Mouse (Mus musculus) ES-CJ7 (cell line): ENCODE data around the gene Olfr187.
"Not testable (repeated sequence)": the region's sequence is repeated elsewhere in the genome, so short reads cannot be mapped to it uniquely, and the experiment has no call there.

ENCODE experiments used
- DNase-seq: peaks from one replicate; pipeline ENCODE4 v3.0.0; 2011; ENCODE audit warnings: low read depth, low spot score

Gene Olfr187

GRCm38 (mm10) chr16:59039710-59040109 is at the start of gene Olfr187:
Olfr187 (minus strand) TSS chr16:59039767.
- DNase-seq = no peak

- DNase-seq = not testable (repeated sequence)
Observed at GRCm38 (mm10) chr16:59081113-59081512, 41.5 kb upstream of the Olfr187 start.

DNA sequence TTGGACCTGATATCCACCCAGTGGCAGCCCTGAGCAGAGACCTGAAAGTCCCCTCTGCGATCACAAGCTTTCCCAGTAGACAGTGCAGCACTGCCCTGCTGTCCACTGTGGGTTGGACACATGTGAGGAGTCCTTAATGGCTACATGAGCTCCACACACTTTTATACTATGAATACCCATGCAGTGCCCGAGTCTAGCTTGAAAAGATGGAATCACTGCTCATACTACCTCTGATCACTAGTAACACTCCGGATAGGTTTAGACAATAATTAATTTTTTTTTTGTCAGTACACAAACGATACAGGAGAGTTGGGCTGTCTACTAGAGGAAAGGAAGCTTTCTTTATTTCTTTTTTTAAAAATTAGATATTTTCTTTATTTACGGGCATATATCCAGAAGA is 38.3 kb upstream of the Olfr187 start, which contains the start of gene Olfr190:
Gene Olfr190 (minus strand): TSS at position 101 of the 400 bp plus-strand sequence.
- DNase-seq = no peak

DNA sequence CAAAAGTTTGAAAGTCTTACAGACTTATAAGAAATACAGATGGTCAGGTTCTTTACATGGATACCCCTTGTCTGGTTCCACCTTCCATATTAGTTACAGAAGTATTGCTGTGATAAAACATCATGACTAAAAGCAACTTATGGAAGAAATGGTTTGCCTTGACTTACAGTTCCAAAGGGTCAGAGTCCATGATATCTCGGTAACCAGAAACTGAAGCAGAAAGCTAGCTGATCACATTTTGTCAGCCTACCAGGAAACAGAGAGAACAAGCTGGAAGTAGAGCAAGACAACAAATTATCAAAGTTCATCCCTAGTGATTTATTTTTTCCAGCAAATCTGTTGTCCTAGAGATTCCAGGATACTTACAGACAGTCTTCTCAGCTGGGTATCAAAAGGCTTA is 34.0 kb upstream of the Olfr187 start:
- DNase-seq = no peak

- DNase-seq = no peak
Observed at GRCm38 (mm10) chr16:59071755-59072154, 32.2 kb upstream of the Olfr187 start.

- DNase-seq = not testable (repeated sequence)
Observed at GRCm38 (mm10) chr16:59062411-59062810, 22.8 kb upstream of the Olfr187 start.

DNA sequence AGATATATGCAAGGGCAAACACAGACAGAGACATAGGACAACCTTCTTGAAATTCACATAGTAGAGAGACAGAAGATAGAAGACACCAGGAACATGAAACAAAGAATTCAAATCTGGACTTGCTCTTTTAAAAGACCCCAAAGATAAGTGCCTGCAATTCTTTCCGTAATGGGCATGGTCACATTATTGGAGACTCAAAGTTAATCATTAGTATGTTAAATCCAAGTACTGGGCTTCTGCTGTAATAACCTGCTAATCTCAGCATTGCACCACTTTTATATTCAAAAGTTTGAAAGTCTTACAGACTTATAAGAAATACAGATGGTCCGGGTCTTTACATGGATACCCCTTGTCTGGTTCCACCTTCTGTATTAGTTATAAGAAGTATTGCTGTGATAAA is 9.7 kb upstream of the Olfr187 start:
- not testable (repeated sequence) for DNase-seq

- DNase-seq = no peak
Observed at GRCm38 (mm10) chr16:59048860-59049259, 9.3 kb upstream of the Olfr187 start.

DNA sequence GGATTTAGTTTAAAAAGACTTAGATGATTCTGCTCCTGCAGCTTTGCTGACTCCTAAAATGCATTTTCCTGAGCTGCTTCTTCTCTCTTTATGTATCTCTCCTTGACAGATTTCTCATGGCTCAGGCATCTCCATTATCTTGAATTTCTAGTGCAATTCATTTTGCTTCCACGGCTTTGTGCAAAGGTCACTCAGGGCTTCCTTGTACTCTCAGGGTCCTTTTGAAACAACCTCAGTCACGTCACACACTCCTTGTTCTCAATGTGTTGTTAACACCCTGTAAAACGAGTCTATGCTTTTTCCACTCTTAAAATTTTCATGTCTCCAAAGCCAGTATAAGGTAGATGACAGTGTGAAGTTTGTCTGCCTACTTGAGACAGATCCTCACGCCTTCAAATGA is 8.0 kb upstream of the Olfr187 start:
- DNase-seq = no peak

GRCm38 (mm10) chr16:59045835-59046234 is 6.3 kb upstream of the Olfr187 start:
- no peak for DNase-seq

DNA sequence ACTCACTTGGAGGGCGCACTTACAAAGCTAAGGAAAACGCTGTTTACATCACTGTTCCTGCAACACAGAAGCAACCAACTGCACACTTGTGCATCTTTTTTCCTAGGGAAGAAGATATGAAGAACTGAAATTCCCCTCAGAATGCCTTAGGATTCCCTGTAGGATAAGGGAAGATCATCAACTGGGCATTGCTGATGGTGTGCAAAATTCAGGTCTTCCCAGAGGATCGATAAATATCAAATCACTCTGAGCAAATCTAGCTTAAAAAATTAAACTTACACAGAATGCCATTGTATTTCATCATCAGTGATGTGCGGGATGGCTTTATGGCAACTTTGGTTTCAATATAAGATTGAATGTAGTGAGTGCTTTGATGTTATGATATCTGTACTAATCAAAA is 9.4 kb downstream of the Olfr187 start, which contains the start of gene Olfr186:
Gene Olfr186 (minus strand): TSS at position 101 of the 400 bp plus-strand sequence.
- no peak for DNase-seq

DNA sequence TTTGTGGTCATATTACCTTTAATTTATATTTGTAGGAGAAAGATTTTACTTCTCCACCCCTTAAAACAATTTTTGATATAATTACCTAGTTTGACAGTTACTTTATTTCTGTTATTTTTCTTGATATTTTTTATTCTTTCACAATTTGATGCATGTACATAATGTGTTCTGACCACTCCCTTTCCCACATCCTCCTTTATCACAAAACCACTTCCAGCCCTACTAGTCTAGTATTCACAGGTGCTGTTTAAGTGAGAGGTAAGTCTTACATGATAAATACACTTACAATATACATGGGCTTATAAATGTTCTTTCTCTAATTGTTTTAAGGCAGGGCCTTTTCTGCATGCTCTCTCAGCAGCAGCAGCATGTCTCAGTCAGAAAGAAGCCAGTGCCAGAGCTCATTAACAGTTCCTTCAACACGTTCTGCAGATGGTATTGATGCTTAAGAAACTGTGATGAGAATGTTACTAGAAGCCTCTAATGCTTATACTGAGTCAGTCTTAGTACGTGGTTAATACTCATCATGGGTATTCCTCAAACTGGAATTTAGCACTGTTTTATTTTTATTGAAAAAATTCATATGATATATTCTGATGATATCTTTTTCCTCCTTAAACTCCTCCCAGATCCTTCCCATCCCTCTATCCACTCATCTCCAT is 26.1 kb downstream of the Olfr187 start:
- no peak for DNase-seq

DNA sequence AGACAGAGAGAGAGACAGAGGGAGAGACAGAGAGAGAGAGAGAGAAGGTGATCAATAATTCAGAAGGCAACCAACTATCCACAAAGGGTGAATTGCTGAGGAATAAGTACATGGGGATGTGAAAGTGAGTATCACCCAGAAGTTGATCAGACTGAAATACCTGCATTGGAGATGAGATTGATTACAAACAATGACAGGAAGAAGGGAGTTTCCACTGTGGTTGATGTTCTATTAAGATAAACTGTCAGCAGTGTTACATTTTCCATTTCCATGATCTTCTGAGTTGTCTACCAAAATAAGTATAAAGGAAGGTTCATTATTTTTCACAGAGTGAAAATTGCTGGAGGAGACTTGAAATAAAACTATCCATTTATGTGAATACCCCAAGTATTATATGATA is 32.4 kb downstream of the Olfr187 start:
- no peak for DNase-seq

DNA sequence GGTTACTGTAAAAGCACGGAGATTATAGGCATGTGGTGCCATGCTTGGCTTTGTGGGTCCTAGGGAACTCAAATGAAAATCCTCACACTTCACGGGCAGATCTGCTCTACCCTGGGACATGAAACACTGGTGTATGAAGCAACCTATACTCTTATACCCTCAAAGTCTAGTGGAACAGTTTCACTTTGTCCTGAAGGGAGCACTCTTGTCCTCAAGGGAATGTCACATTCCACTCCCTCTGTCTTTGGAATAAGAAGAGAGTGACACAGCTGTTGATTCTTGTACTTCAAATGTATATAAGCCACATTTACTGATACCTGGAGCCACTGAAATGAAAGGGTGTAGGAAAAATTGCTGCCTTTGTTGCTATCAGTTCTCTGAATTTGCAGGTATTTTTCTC is 44.5 kb downstream of the Olfr187 start, which contains the start of gene Olfr183:
Gene Olfr183 (plus strand): TSS at position 301 of the 400 bp plus-strand sequence.
- DNase-seq = no peak
